In the genomic region with DNA sequence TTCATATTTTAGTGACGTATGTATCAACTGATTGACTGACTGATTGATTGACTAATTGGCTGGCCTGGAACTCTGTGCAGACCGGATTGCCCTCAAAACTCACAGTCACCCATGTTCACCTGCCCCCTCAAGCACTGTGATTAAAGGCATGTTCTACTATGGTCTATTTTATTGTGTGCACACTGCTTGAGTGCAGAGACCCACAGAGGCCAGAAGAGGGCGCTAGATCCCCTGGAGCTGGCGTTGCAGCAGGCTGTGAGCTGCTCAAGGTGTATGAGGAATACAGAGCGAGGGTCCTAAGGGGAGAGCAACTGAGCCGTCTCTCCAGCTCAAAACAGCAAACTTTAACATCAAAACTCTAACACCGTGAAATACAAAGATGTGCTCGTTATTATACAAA, we compare ENCODE assay signal across 20 mouse cellular contexts.
DNase-seq lines count a peak whose midpoint lies in the region; ATAC-seq and TF ChIP-seq lines count a peak whose summit lies in the region.
"Had no signal": no experiment of that assay in that cellular context is flagged by ENCODE, and none has a peak within 500 bp of the region (broad histone marks: within the 10 kb centered on the region; RNA-seq: fewer than 3 reads in every experiment).

No protein-coding gene starts in this region.

- 0 out of 2 replicates have a peak, but pooled peaks have one; percentile 13 for TF ChIP-seq CTCF in kidney, postnatal 0 days (IDR thresholded peaks at IDR 0.05; ENCODE audit: low read depth)
- TF ChIP-seq CTCF in testis, adult 2 months (IDR thresholded peaks at IDR 0.05; ENCODE audit: control insufficient read depth, insufficient read depth, insufficient replicate concordance, low read depth, low read length) = peak; percentile 75; the same call in 1 of the 2 replicates
- peak; percentile 49 to 68 (median 65) for TF ChIP-seq CTCF in MEL (IDR thresholded peaks at IDR 0.05 in 2 of 3, conservative IDR thresholded peaks at IDR 0.05 in 1 of 3; ENCODE audit: control insufficient read depth in 1 of 3, insufficient read depth in 1 of 3, low read depth in 2 of 3, low read length in 3 of 3, poor library complexity in 1 of 3, severe bottlenecking in 1 of 3)

- H3K4me1 ChIP-seq in kidney, postnatal 0 days (replicated peaks; ENCODE audit: insufficient read depth, low read length) = no peaks in the 10 kb centered on the region
- H3K4me1 ChIP-seq in testis, adult 2 months (ENCODE audit: control insufficient read depth, insufficient read depth, low read length) = no peaks in the 10 kb centered on the region; the same call in 1 of the 2 replicates
- peaks cover 0 to 5% of the 10 kb centered on the region in 2 experiments; a peak in 2 of 4 replicates for H3K4me1 ChIP-seq in MEL (ENCODE audit: control insufficient read depth in 1 of 2, insufficient read depth in 2 of 2, low read length in 2 of 2)

- no peak for ATAC-seq in kidney, postnatal 0 days (replicated peaks; ENCODE audit: low FRiP score, low read depth)
- ATAC-seq: activated CD4-positive, CD25-positive, alpha-beta regulatory T cell, adult 4 months; forebrain, embryonic 15.5 days; midbrain, embryonic 16.5 days had no signal

- no peak overlapping the region for H3K9ac ChIP-seq in kidney, postnatal 0 days (ENCODE audit: low read depth, low read length)
- H3K9ac ChIP-seq in MEL (ENCODE audit: control insufficient read depth, low read depth, low read length, poor library complexity, severe bottlenecking) = no peak overlapping the region
- H3K9ac ChIP-seq: forebrain, embryonic 15.5 days; heart, embryonic 13.5 days; limb, embryonic 15.5 days had no signal

- H3K4me3 ChIP-seq in kidney, postnatal 0 days (replicated peaks; ENCODE audit: low read depth, low read length) = no peak overlapping the region
- H3K4me3 ChIP-seq in testis, adult 2 months (ENCODE audit: control insufficient read depth, low read depth, low read length) = no peak overlapping the region
- no peak overlapping the region for H3K4me3 ChIP-seq in MEL (ENCODE audit: control insufficient read depth in 1 of 2, insufficient read depth in 1 of 2, low read depth in 2 of 2, low read length in 2 of 2)
- H3K4me3 ChIP-seq: forebrain, embryonic 15.5 days; heart, embryonic 13.5 days; hindbrain, embryonic 10.5 days; limb, embryonic 15.5 days had no signal

- no peak for DNase-seq in kidney, postnatal 0 days (ENCODE audit: low spot score)
- DNase-seq in kidney, adult 8-10 months = no peak
- DNase-seq in testis, postnatal 14 days (ENCODE audit: low spot score) = no peak
- DNase-seq in MEL (ENCODE audit: low read depth, low spot score) = peak; percentile 20
- peak; percentile 19 for DNase-seq in naive thymus-derived CD4-positive, alpha-beta T cell, adult 2 months (ENCODE audit: low read depth)
- DNase-seq in right cerebral cortex, postnatal 14 days = no peak
- no peak for DNase-seq in kidney, postnatal 14 days
- DNase-seq: cerebellum, adult 18-20 months; gastrocnemius, postnatal 25 days; kidney, adult 11 months; lung, postnatal 4 days; spleen, adult 18-20 months had no signal

- no peak overlapping the region for H3K4me2 ChIP-seq in kidney, postnatal 0 days (ENCODE audit: low read length)
- H3K4me2 ChIP-seq: forebrain, embryonic 15.5 days; heart, embryonic 13.5 days; limb, embryonic 15.5 days had no signal

- 91% methylated on average over 8 of the region's 8 CpGs for WGBS in kidney, postnatal 0 days

- peak; percentile 41 for TF ChIP-seq RAD21 in MEL (IDR thresholded peaks at IDR 0.05; ENCODE audit: low read depth, low read length)

- H3K27ac ChIP-seq in kidney, postnatal 0 days = no peak overlapping the region
- no peak overlapping the region for H3K27ac ChIP-seq in testis, adult 2 months (ENCODE audit: control insufficient read depth, insufficient read depth, low read depth, low read length)
- H3K27ac ChIP-seq in MEL (ENCODE audit: control insufficient read depth, low read depth, low read length) = no peak overlapping the region
- H3K27ac ChIP-seq: forebrain, embryonic 15.5 days; heart, embryonic 13.5 days; hindbrain, embryonic 10.5 days; limb, embryonic 15.5 days had no signal

- H3K27me3 ChIP-seq in kidney, postnatal 0 days (ENCODE audit: insufficient read depth, low read length) = no peaks in the 10 kb centered on the region
- H3K27me3 ChIP-seq in testis, adult 2 months (ENCODE audit: control insufficient read depth, insufficient read depth, low read length) = no peaks in the 10 kb centered on the region
- H3K27me3 ChIP-seq in MEL (ENCODE audit: control insufficient read depth in 1 of 2, insufficient read depth in 2 of 2, low read length in 2 of 2) = no peaks in the 10 kb centered on the region
- H3K27me3 ChIP-seq: CH12.LX; forebrain, embryonic 15.5 days; heart, embryonic 13.5 days had no signal

- no peaks in the 10 kb centered on the region for H3K36me3 ChIP-seq in kidney, postnatal 0 days (ENCODE audit: insufficient read depth, low read length)
- no peaks in the 10 kb centered on the region for H3K36me3 ChIP-seq in testis, adult 2 months (ENCODE audit: control insufficient read depth, insufficient read depth, low read length)
- H3K36me3 ChIP-seq in MEL (ENCODE audit: control insufficient read depth in 1 of 2, insufficient read depth in 2 of 2, low read length in 2 of 2) = no peaks in the 10 kb centered on the region
- H3K36me3 ChIP-seq: forebrain, embryonic 15.5 days; heart, embryonic 13.5 days; limb, embryonic 15.5 days had no signal

- 0 out of 2 replicates have a peak, but pooled peaks cover 8% of the 10 kb centered on the region for H3K9me3 ChIP-seq in kidney, postnatal 0 days (replicated peaks; ENCODE audit: low read length)
- H3K9me3 ChIP-seq in MEL (replicated peaks; ENCODE audit: insufficient read depth, low read length) = no peaks in the 10 kb centered on the region
- H3K9me3 ChIP-seq: forebrain, embryonic 15.5 days; limb, embryonic 15.5 days had no signal

- TF ChIP-seq EP300 in MEL (IDR thresholded peaks at IDR 0.05; ENCODE audit: low read depth in 1 of 2, low read length in 2 of 2) = no peak

- no peak for TF ChIP-seq POLR2A in testis, adult 2 months (IDR thresholded peaks at IDR 0.05; ENCODE audit: control insufficient read depth, low read depth, low read length)
- no peak for TF ChIP-seq POLR2A in MEL (IDR thresholded peaks at IDR 0.05; ENCODE audit: control insufficient read depth in 1 of 2, insufficient read depth in 1 of 2, low read depth in 1 of 2, low read length in 2 of 2, poor library complexity in 1 of 2)

- H3K79me2 ChIP-seq in MEL (ENCODE audit: control insufficient read depth, insufficient read depth, low read length, poor library complexity) = no peaks in the 10 kb centered on the region

TF ChIP-seq in MEL, 35 proteins besides CTCF, POLR2A, EP300 and RAD21:
- TF ChIP-seq RCOR1 (IDR thresholded peaks at IDR 0.05; ENCODE audit: low read depth, low read length) (no peak), MAFK (IDR thresholded peaks at IDR 0.05; ENCODE audit: borderline replicate concordance, low read depth, low read length) (no peak), JUND (IDR thresholded peaks at IDR 0.05; ENCODE audit: low read depth, low read length) (no peak), BHLHE40 (IDR thresholded peaks at IDR 0.05; ENCODE audit: borderline replicate concordance, low read depth, low read length) (no peak), NRF1 (IDR thresholded peaks at IDR 0.05; ENCODE audit: insufficient read depth, low read depth, low read length, poor library complexity, severe bottlenecking) (no peak), HCFC1 (IDR thresholded peaks at IDR 0.05; ENCODE audit: low read depth, low read length) (no peak), SMC3 (IDR thresholded peaks at IDR 0.05; ENCODE audit: low read depth, low read length) (peak; percentile 53), MAZ (IDR thresholded peaks at IDR 0.05; ENCODE audit: low read depth, low read length) (no peak), ZNF384 (IDR thresholded peaks at IDR 0.05; ENCODE audit: low read depth, low read length) (no peak), UBTF (IDR thresholded peaks at IDR 0.05; ENCODE audit: borderline replicate concordance, insufficient read depth, low read depth, low read length) (no peak), USF1 (IDR thresholded peaks at IDR 0.05; ENCODE audit: low read depth, low read length) (no peak), MYB (IDR thresholded peaks at IDR 0.05; ENCODE audit: low read depth, low read length) (no peak), POLR2AphosphoS2 (IDR thresholded peaks at IDR 0.05; ENCODE audit: low read length) (no peak), ZC3H11A (IDR thresholded peaks at IDR 0.05; ENCODE audit: low read depth, low read length) (peak; percentile 36; the same call in 1 of the 2 replicates), MXI1 (IDR thresholded peaks at IDR 0.05; ENCODE audit: low read depth, low read length) (no peak)

Comparison
In these comparisons a context has a peak if more than half of its experiments do, and no peak if none do; other contexts are left out.
1. DNase-seq: peak in MEL (single experiment) and naive thymus-derived CD4-positive, alpha-beta T cell, adult 2 months (single experiment); none in kidney, postnatal 0 days (single experiment), kidney, adult 8-10 months (0 of 2), testis, postnatal 14 days (single experiment), right cerebral cortex, postnatal 14 days (single experiment) and kidney, postnatal 14 days (single experiment).
2. CTCF ChIP-seq: peak in every context shown above with its lines; median percentile 75 in testis, adult 2 months; 65 in MEL; 13 in kidney, postnatal 0 days.